Mouse (Mus musculus): ENCODE measurements around the gene Ift88. TPM values are rescaled to one million over a fixed set of nuclear protein-coding genes. Genes with fewer than 3 reads are reported as not detected.

Ift88 gene
- polyA plus RNA-seq, 1 experiment from 2014 or later, result 10.8 TPM

DNA sequence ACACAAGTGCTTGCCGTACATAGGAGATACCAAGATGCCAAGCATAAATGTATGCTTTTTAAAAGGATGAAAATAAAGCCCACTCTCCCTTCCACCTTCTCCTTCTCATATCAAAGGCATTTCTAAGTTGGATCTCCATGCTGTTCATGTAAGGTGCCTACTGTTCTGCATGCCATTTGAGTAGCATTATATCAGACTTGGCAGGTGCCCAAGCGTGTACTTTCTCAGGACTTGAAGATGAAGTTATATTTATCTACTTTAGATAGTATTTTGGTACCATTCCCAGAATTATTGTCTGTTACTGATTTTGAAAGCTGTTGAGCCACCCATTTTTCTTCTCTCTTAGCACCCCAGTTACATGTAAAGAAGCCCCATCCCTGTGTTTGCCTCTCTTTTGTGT lies 51.2 kb downstream of the Ift88 start:
- no peak for TF ChIP-seq CTCF (IDR thresholded peaks at IDR 0.05; ENCODE audit: low read depth)
- H3K27me3 ChIP-seq (ENCODE audit: insufficient read depth, low read length), result no peaks in the 10 kb centered on the region

DNA sequence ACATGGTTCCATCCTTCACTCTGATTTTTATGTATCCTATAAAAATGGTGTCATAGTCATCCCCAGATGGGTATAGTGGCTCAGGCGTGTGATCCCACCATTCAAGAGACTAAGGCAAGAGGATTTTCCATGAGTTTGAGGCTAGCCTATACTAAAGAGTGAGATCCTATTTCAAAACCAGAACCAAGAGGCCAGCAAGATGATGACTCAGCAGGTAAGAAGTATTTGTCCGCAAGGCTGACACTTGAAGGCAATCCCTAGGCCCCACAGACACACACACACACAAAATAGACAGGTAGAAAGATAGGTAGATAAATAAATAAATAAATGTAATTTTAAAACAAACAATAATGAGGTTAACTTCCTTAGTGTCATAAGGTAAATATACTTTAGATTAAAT lies 58.4 kb downstream of the Ift88 start:
- no peak overlapping the region for H3K27ac ChIP-seq
- no peak overlapping the region for H3K4me2 ChIP-seq (ENCODE audit: low read length)
- no peaks in the 10 kb centered on the region for H3K9me3 ChIP-seq (replicated peaks; ENCODE audit: low read length)
- no peak for ATAC-seq (replicated peaks; ENCODE audit: low FRiP score, low read depth)
- H3K36me3 ChIP-seq (ENCODE audit: insufficient read depth, low read length), result 0 out of 2 replicates have a peak, but pooled peaks cover 2% of the 10 kb centered on the region
- DNase-seq (ENCODE audit: low spot score), result no peak
- no peak overlapping the region for H3K9ac ChIP-seq (ENCODE audit: low read depth, low read length)
- H3K4me1 ChIP-seq (replicated peaks; ENCODE audit: insufficient read depth, low read length), result no peaks in the 10 kb centered on the region
- WGBS, result 95% methylated on average over 2 of the region's 2 CpGs
- no peak for TF ChIP-seq CTCF (IDR thresholded peaks at IDR 0.05; ENCODE audit: low read depth)
- H3K27me3 ChIP-seq (ENCODE audit: insufficient read depth, low read length), result no peaks in the 10 kb centered on the region
- H3K4me3 ChIP-seq (replicated peaks; ENCODE audit: low read depth, low read length), result no peak overlapping the region

More for the DNA sequence above, 51.2 kb downstream of the Ift88 start:
- no peak overlapping the region for H3K9ac ChIP-seq (ENCODE audit: low read depth, low read length)
- 84% methylated on average over 2 of the region's 2 CpGs for WGBS
- no peak overlapping the region for H3K27ac ChIP-seq
- ATAC-seq (replicated peaks; ENCODE audit: low FRiP score, low read depth), result no peak
- DNase-seq (ENCODE audit: low spot score), result no peak
- H3K4me2 ChIP-seq (ENCODE audit: low read length), result no peak overlapping the region
- H3K4me1 ChIP-seq (replicated peaks; ENCODE audit: insufficient read depth, low read length), result no peaks in the 10 kb centered on the region
- H3K4me3 ChIP-seq (replicated peaks; ENCODE audit: low read depth, low read length), result no peak overlapping the region
- H3K36me3 ChIP-seq (ENCODE audit: insufficient read depth, low read length), result 0 out of 2 replicates have a peak, but pooled peaks cover 10% of the 10 kb centered on the region
- no peaks in the 10 kb centered on the region for H3K9me3 ChIP-seq (replicated peaks; ENCODE audit: low read length)

DNA sequence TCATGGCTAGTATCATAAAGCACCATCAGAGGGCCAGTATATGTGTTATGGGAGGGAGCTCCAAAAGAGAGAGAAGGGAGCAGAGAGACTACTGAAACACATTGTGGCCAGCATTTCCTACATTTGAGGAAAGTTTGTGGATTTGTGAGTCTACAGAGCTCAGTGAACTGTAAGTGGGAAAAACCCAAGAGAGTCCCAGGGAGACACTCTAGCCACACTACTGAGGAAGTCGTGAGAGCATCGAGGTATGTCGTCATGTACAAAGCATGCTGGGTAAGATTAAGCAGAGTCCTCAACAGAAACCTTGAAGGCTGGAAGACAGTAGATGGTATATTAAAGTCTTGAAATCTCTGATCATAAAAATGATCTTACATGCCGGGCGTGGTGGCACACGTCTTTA lies 60.3 kb downstream of the Ift88 start:
- no peak overlapping the region for H3K9ac ChIP-seq (ENCODE audit: low read depth, low read length)
- ATAC-seq (replicated peaks; ENCODE audit: low FRiP score, low read depth), result no peak
- H3K4me3 ChIP-seq (replicated peaks; ENCODE audit: low read depth, low read length), result no peak overlapping the region
- no peaks in the 10 kb centered on the region for H3K36me3 ChIP-seq (ENCODE audit: insufficient read depth, low read length)
- H3K4me2 ChIP-seq (ENCODE audit: low read length), result no peak overlapping the region
- no peak for TF ChIP-seq CTCF (IDR thresholded peaks at IDR 0.05; ENCODE audit: low read depth)
- no peaks in the 10 kb centered on the region for H3K9me3 ChIP-seq (replicated peaks; ENCODE audit: low read length)
- DNase-seq (ENCODE audit: low spot score), result no peak
- H3K27ac ChIP-seq, result no peak overlapping the region
- H3K4me1 ChIP-seq (replicated peaks; ENCODE audit: insufficient read depth, low read length), result no peaks in the 10 kb centered on the region
- 97% methylated on average over 6 of the region's 6 CpGs for WGBS
- H3K27me3 ChIP-seq (ENCODE audit: insufficient read depth, low read length), result no peaks in the 10 kb centered on the region

DNA sequence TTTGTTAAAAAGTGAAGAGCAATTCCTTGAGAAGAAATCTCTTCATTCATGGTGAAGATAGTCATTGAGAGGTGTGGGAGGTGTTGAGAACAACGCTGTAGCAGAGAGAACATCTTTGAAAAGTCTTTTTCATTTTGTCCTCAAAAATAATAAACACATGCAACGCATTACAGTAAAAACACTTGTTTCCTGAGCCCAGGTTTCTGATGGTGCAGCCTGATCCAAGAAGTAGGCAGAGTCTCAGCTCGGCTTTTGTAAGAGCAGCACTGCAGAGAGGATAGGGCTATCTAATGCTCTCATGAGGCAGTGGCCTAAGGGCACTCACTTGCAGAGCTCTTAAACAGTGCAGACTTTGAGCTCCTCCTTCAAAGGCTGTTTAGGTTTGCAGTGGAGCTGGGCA lies 65.8 kb downstream of the Ift88 start:
- ATAC-seq (replicated peaks; ENCODE audit: low FRiP score, low read depth) (no peak), DNase-seq (ENCODE audit: low spot score) (no peak)
- H3K4me1 ChIP-seq (replicated peaks; ENCODE audit: insufficient read depth, low read length), result no peaks in the 10 kb centered on the region
- 77% methylated on average over 3 of the region's 3 CpGs for WGBS
- H3K27me3 ChIP-seq (ENCODE audit: insufficient read depth, low read length), result no peaks in the 10 kb centered on the region
- no peak overlapping the region for H3K27ac ChIP-seq
- H3K4me2 ChIP-seq (ENCODE audit: low read length), result no peak overlapping the region
- TF ChIP-seq CTCF (IDR thresholded peaks at IDR 0.05; ENCODE audit: low read depth), result no peak
- no peaks in the 10 kb centered on the region for H3K36me3 ChIP-seq (ENCODE audit: insufficient read depth, low read length)
- no peak overlapping the region for H3K9ac ChIP-seq (ENCODE audit: low read depth, low read length)
- H3K9me3 ChIP-seq (replicated peaks; ENCODE audit: low read length), result no peaks in the 10 kb centered on the region
- no peak overlapping the region for H3K4me3 ChIP-seq (replicated peaks; ENCODE audit: low read depth, low read length)

DNA sequence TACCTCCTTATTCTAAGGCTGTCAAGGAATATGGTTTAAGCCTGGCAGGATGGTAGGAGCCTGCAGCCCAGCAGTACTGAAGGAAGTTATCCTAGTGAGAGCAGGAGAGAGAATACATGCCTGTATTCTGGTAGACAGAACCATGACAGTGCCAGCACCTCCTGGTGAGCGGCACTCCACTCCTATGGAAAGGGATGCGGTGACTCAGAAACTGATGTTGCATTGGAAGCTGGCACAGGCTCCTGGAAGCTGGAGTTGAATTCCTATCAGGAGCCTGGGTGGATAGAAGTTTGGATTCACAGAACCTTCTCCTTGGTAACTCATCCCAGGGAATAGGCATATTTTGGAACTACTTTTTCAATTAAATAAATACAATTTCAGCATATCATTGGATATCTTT lies 70.0 kb downstream of the Ift88 start:
- TF ChIP-seq CTCF (IDR thresholded peaks at IDR 0.05; ENCODE audit: low read depth), result no peak
- no peak overlapping the region for H3K4me3 ChIP-seq (replicated peaks; ENCODE audit: low read depth, low read length)
- H3K36me3 ChIP-seq (ENCODE audit: insufficient read depth, low read length), result no peaks in the 10 kb centered on the region
- ATAC-seq (replicated peaks; ENCODE audit: low FRiP score, low read depth), result no peak
- H3K4me1 ChIP-seq (replicated peaks; ENCODE audit: insufficient read depth, low read length), result no peaks in the 10 kb centered on the region
- 83% methylated on average over 2 of the region's 2 CpGs for WGBS
- H3K4me2 ChIP-seq (ENCODE audit: low read length), result no peak overlapping the region
- no peak overlapping the region for H3K27ac ChIP-seq
- H3K27me3 ChIP-seq (ENCODE audit: insufficient read depth, low read length), result no peaks in the 10 kb centered on the region
- no peak overlapping the region for H3K9ac ChIP-seq (ENCODE audit: low read depth, low read length)
- no peaks in the 10 kb centered on the region for H3K9me3 ChIP-seq (replicated peaks; ENCODE audit: low read length)
- DNase-seq (ENCODE audit: low spot score), result no peak

DNA sequence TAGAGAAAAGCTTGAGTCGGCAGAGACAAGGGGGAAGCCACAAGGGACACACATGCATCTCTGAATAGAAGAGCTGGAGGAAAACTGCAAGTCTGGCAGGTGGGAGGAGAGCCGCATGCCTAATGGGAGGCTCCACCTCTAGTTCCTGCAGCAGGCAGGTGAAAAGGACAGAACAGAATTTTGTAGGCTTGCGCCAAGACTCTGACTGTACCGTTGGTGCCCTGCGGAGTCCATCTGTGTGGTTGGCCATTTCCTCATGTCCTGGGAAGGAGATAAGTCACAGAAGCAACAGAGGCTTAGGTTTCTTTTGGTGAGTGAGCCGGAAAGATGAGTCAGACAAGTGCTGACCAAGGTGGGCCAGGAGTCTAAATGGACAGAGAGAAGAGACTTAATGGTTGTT lies 79.9 kb downstream of the Ift88 start:
- no peak for ATAC-seq (replicated peaks; ENCODE audit: low FRiP score, low read depth)
- WGBS, result 90% methylated on average over 6 of the region's 6 CpGs

DNA sequence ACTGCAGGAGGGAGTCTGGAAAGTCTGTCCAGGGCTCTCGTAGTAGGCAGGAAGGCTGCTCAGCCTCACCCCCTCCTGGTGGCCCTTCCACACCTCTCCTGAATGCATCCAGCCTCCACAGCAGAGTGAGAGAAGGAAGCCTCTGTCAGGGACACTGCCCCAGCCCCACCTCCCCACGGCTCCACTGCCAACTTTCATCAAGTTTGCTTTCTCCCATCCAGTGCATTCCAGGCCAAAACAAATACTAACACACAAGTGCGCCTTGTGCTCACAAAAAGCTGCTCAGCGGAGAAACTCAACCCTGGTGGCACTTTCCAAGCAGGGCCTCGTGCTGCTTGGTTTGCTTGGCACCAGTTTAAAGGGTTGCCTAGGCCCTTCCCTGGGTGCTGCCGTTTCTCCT lies 85.7 kb downstream of the Ift88 start:
- no peak overlapping the region for H3K4me3 ChIP-seq (replicated peaks; ENCODE audit: low read depth, low read length)
- no peaks in the 10 kb centered on the region for H3K4me1 ChIP-seq (replicated peaks; ENCODE audit: insufficient read depth, low read length)
- 49% methylated on average over 6 of the region's 6 CpGs for WGBS
- DNase-seq (ENCODE audit: low spot score), result no peak
- no peak overlapping the region for H3K9ac ChIP-seq (ENCODE audit: low read depth, low read length)
- ATAC-seq (replicated peaks; ENCODE audit: low FRiP score, low read depth), result no peak
- no peaks in the 10 kb centered on the region for H3K9me3 ChIP-seq (replicated peaks; ENCODE audit: low read length)
- H3K27ac ChIP-seq, result no peak overlapping the region
- TF ChIP-seq CTCF (IDR thresholded peaks at IDR 0.05; ENCODE audit: low read depth), result peak; percentile 20; the same call in 1 of the 2 replicates
- H3K36me3 ChIP-seq (ENCODE audit: insufficient read depth, low read length), result no peaks in the 10 kb centered on the region
- no peak overlapping the region for H3K4me2 ChIP-seq (ENCODE audit: low read length)
- H3K27me3 ChIP-seq (ENCODE audit: insufficient read depth, low read length), result no peaks in the 10 kb centered on the region

More for the DNA sequence above, 79.9 kb downstream of the Ift88 start:
- Histone ChIP-seq H3K27me3 (ENCODE audit: insufficient read depth, low read length) (no peaks in the 10 kb centered on the region), H3K9ac (ENCODE audit: low read depth, low read length) (no peak overlapping the region), H3K4me2 (ENCODE audit: low read length) (no peak overlapping the region), H3K36me3 (ENCODE audit: insufficient read depth, low read length) (no peaks in the 10 kb centered on the region), H3K4me3 (replicated peaks; ENCODE audit: low read depth, low read length) (no peak overlapping the region), H3K9me3 (replicated peaks; ENCODE audit: low read length) (no peaks in the 10 kb centered on the region), H3K27ac (no peak overlapping the region), H3K4me1 (replicated peaks; ENCODE audit: insufficient read depth, low read length) (no peaks in the 10 kb centered on the region)
- no peak for DNase-seq (ENCODE audit: low spot score)
- TF ChIP-seq CTCF (IDR thresholded peaks at IDR 0.05; ENCODE audit: low read depth), result no peak
